Mouse (Mus musculus): ENCODE data around the gene Megf6.

Gene Megf6

GRCm38 (mm10) chr4:154160538-154161390 lies 9.8 kb upstream of the Megf6 start, which contains the start of gene Tprgl:
Tprgl (minus strand) TSS chr4:154160666.
- peak; percentile 98 to 99 for DNase-seq

- peak; percentile 58 to 83 for DNase-seq
These were observed 7.2 kb upstream of the Megf6 start for GRCm38 (mm10) chr4:154163296-154163695.

- peak; percentile 72 to 85 for DNase-seq
These were observed 3.5 kb upstream of the Megf6 start for GRCm38 (mm10) chr4:154167053-154167452.

- no peak for DNase-seq
These were observed 509 bp upstream of the Megf6 start for GRCm38 (mm10) chr4:154170021-154170420.

- DNase-seq = peak in 1 of 2 experiments; percentile 57
These were observed 811 bp downstream of the Megf6 start for GRCm38 (mm10) chr4:154171151-154171930.

- no peak for DNase-seq
These were observed 1.5 kb downstream of the Megf6 start for GRCm38 (mm10) chr4:154171931-154172604.

- DNase-seq = peak; percentile 72 to 89
These were observed 6.7 kb downstream of the Megf6 start for GRCm38 (mm10) chr4:154177257-154177656.

GRCm38 (mm10) chr4:154181001-154181400 lies 10.5 kb downstream of the Megf6 start:
- DNase-seq = peak; percentile 72 to 88

- peak; percentile 55 to 74 for DNase-seq
These were observed 13.0 kb downstream of the Megf6 start for GRCm38 (mm10) chr4:154183566-154183965.

- DNase-seq = no peak
These were observed 14.5 kb downstream of the Megf6 start for GRCm38 (mm10) chr4:154185001-154185400.

- DNase-seq = peak; percentile 48 to 71
These were observed 15.5 kb downstream of the Megf6 start for GRCm38 (mm10) chr4:154186002-154186537.

GRCm38 (mm10) chr4:154188948-154189347 lies 18.4 kb downstream of the Megf6 start:
- DNase-seq = peak; percentile 34 to 65

GRCm38 (mm10) chr4:154197961-154198360 lies 27.4 kb downstream of the Megf6 start:
- DNase-seq = no peak

GRCm38 (mm10) chr4:154198377-154198961 lies 27.9 kb downstream of the Megf6 start:
- DNase-seq = no peak

- DNase-seq = no peak
These were observed 31.0 kb downstream of the Megf6 start for GRCm38 (mm10) chr4:154201511-154201910.

GRCm38 (mm10) chr4:154204532-154204931 lies 34.0 kb downstream of the Megf6 start:
- DNase-seq = peak in 1 of 2 experiments; percentile 52

GRCm38 (mm10) chr4:154205392-154205791 lies 34.9 kb downstream of the Megf6 start:
- peak; percentile 80 to 88 for DNase-seq

- peak; percentile 53 to 69 for DNase-seq
These were observed 36.7 kb downstream of the Megf6 start for GRCm38 (mm10) chr4:154207261-154207660.

- DNase-seq = peak; percentile 16 to 64
These were observed 38.5 kb downstream of the Megf6 start for GRCm38 (mm10) chr4:154209054-154209453.

- no peak for DNase-seq
These were observed 39.3 kb downstream of the Megf6 start for GRCm38 (mm10) chr4:154209825-154210224.

- no peak for DNase-seq
These were observed 40.9 kb downstream of the Megf6 start for GRCm38 (mm10) chr4:154211459-154211858.

- DNase-seq = peak in 1 of 2 experiments; percentile 61
These were observed 43.1 kb downstream of the Megf6 start for GRCm38 (mm10) chr4:154213586-154213985.

Measured in lung, postnatal 4 days (tissue).